Mouse (Mus musculus): ENCODE data around the gene Gm20696.

GRCm38 (mm10) chr6:99402941-99403340 lies 263.7 kb downstream of the Gm20696 start:
- TF ChIP-seq POLR2A (IDR thresholded peaks at IDR 0.05; ENCODE audit: insufficient read depth, low read length): no peak
- TF ChIP-seq EP300 (IDR thresholded peaks at IDR 0.05; ENCODE audit: insufficient read depth, low read depth, low read length): no peak
- TF ChIP-seq CTCF (IDR thresholded peaks at IDR 0.05; ENCODE audit: low read depth, low read length): no peak

Measured in ES-Bruce4 (cell line).